ENCODE assay signal across 13 mouse cellular contexts in the genomic region with DNA sequence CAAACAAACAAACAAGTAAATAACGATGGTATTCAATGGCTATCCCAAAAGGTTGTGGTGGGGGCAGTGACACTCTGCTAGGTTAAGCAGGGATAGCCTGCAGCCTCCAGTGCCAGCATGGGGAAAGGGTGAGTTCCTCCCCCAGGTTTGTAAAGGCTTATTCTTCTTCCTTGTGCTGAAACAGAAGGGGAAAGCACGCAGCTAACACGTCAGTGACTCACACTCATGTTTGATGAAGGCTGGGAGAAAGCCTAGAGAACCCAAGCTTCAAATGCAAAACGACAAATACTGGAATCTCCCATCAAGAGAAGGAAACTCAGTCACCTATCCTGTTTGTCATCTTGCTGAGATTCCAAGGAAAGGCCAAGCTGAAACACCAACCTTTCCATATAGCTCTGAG.
"Had no signal": no experiment of that assay in that cellular context is flagged by ENCODE, and none has a peak within 500 bp of the region (broad histone marks: within the 10 kb centered on the region; RNA-seq: fewer than 3 reads in every experiment).

No protein-coding gene starts in this region.

- H3K4me2 ChIP-seq: kidney, embryonic 15.5 days; limb, embryonic 13.5 days; neural tube, embryonic 15.5 days had no signal

- DNase-seq: kidney, adult 2 months; kidney, postnatal 14 days; lung, postnatal 4 days; midbrain, embryonic 14.5 days; thymus, postnatal 4 days had no signal

- H3K27me3 ChIP-seq: kidney, embryonic 15.5 days; limb, embryonic 13.5 days; neural tube, embryonic 15.5 days had no signal

- H3K4me3 ChIP-seq: kidney, embryonic 15.5 days; limb, embryonic 13.5 days; midbrain, embryonic 10.5 days; myocyte; neural tube, embryonic 15.5 days had no signal

- H3K9me3 ChIP-seq: kidney, embryonic 15.5 days; limb, embryonic 13.5 days; midbrain, embryonic 10.5 days; neural tube, embryonic 15.5 days had no signal

- H3K9ac ChIP-seq: kidney, embryonic 15.5 days; limb, embryonic 13.5 days; liver, embryonic 14.5 days had no signal

- ATAC-seq: intestine, embryonic 16.5 days; lung, postnatal 0 days had no signal

- H3K27ac ChIP-seq: kidney, embryonic 15.5 days; limb, embryonic 13.5 days; liver, embryonic 14.5 days; midbrain, embryonic 10.5 days; neural tube, embryonic 15.5 days had no signal
